Comparison of ENCODE assay signal across 8 mouse cellular contexts in genomic region chr4:152332952-152333351, GRCm38 (mm10). TPM values are rescaled to one million over a fixed set of nuclear protein-coding genes. Genes with fewer than 3 reads are reported as not detected.
DNase-seq lines count a peak whose midpoint lies in the region; ATAC-seq and TF ChIP-seq lines count a peak whose summit lies in the region.
"Had no signal": no experiment of that assay in that cellular context is flagged by ENCODE, and none has a peak within 500 bp of the region (broad histone marks: within the 10 kb centered on the region; RNA-seq: fewer than 3 reads in every experiment).

No protein-coding gene starts in this region.

- H3K36me3 ChIP-seq in E14TG2a.4 (ENCODE audit: insufficient read depth, low read length) = peaks cover 82% of the 10 kb centered on the region

- H3K4me1 ChIP-seq in E14TG2a.4 (replicated peaks; ENCODE audit: low read depth, low read length) = peaks cover 76% of the 10 kb centered on the region

- H3K9me3 ChIP-seq in E14TG2a.4 (ENCODE audit: low read length) = no peaks in the 10 kb centered on the region

- DNase-seq in heart, postnatal 4 days = peak; percentile 84
- DNase-seq in left cerebral cortex, postnatal 14 days (ENCODE audit: low spot score in 2 of 2) = peak; percentile 77 to 82
- DNase-seq in skeletal muscle tissue, adult 2 months (ENCODE audit: low read depth, low spot score) = peak; percentile 35

- ATAC-seq in activated CD4-positive, CD25-positive, alpha-beta regulatory T cell, adult 4 months = peak; percentile 60
- ATAC-seq in erythroblast, adult 5-6 weeks (replicated peaks; ENCODE audit: low FRiP score, poor library complexity, severe bottlenecking) = peak; percentile 75
- ATAC-seq in megakaryocyte-erythroid progenitor cell, adult 5-6 weeks (replicated peaks; ENCODE audit: low FRiP score, low TSS enrichment, poor library complexity, severe bottlenecking) = peak; percentile 79

- peaks cover 13% of the 10 kb centered on the region for H3K27me3 ChIP-seq in E14TG2a.4 (ENCODE audit: insufficient read depth, low read length)

- peak overlapping the region; percentile 60 for H3K4me3 ChIP-seq in E14TG2a.4 (replicated peaks; ENCODE audit: low read length)

- intact Hi-C loops in left cerebral cortex, postnatal 14 days (cut with DNase I) = loop anchor here (10.0 kb wide), 1 partner anchor 162 kb away; no protein-coding TSS in a partner anchor

- peak; percentile 92 for TF ChIP-seq CTCF in E14TG2a.4 (conservative IDR thresholded peaks at IDR 0.05; ENCODE audit: low read length)

RNA-seq across cellular contexts. Expression of gene Chd5, which starts 5.5 kb away (rescaled TPM):
- polyA plus RNA-seq in activated CD4-positive, CD25-positive, alpha-beta regulatory T cell, adult 4 months (2017; shearing (Covaris generic)) = under 1 TPM in 1 of 2 experiments, not detected in 1; 0.19 TPM
- total RNA-seq in erythroblast, adult 5-6 weeks (2015; ENCODE audit: low replicate concordance) = not detected in 2 replicates
- total RNA-seq in erythroblast, adult 5-6 weeks (2017; ENCODE audit: low replicate concordance) = 0.09 TPM in 1 of 2 replicates, not detected in the other
- under 1 TPM; 0.17 to 0.18 TPM for total RNA-seq in heart, postnatal 4 days (2021)
- 100 to 1,000 TPM; 160 to 177 TPM for total RNA-seq in left cerebral cortex, postnatal 14 days (2021)
- total RNA-seq in megakaryocyte-erythroid progenitor cell, adult 5-6 weeks (2014; fragmentation: Nextera tagmentation) = 0.10 TPM in 1 of 2 replicates, not detected in the other
- 0.04 TPM in 1 of 2 replicates, not detected in the other for total RNA-seq in megakaryocyte-erythroid progenitor cell, adult 5-6 weeks (2017)

RNA-seq across cellular contexts. Expression of gene Rpl22, which starts 7.4 kb away (rescaled TPM):
- 1,000 to 10,000 TPM; 1,059 to 1,071 TPM for polyA plus RNA-seq in activated CD4-positive, CD25-positive, alpha-beta regulatory T cell, adult 4 months (2017; shearing (Covaris generic))
- 338 and 340 TPM in 2 replicates for total RNA-seq in erythroblast, adult 5-6 weeks (2015; ENCODE audit: low replicate concordance)
- total RNA-seq in erythroblast, adult 5-6 weeks (2017; ENCODE audit: low replicate concordance) = 322 and 331 TPM in 2 replicates
- total RNA-seq in heart, postnatal 4 days (2021) = 100 to 1,000 TPM; 312 to 319 TPM
- total RNA-seq in left cerebral cortex, postnatal 14 days (2021) = 100 to 1,000 TPM; 182 to 187 TPM
- 2,168 and 2,467 TPM in 2 replicates for total RNA-seq in megakaryocyte-erythroid progenitor cell, adult 5-6 weeks (2014; fragmentation: Nextera tagmentation)
- total RNA-seq in megakaryocyte-erythroid progenitor cell, adult 5-6 weeks (2017) = 3,890 and 4,556 TPM in 2 replicates

RNA-seq across cellular contexts. Expression of gene Rnf207, which starts 14.2 kb away (rescaled TPM):
- not detected for polyA plus RNA-seq in activated CD4-positive, CD25-positive, alpha-beta regulatory T cell, adult 4 months (2017; shearing (Covaris generic))
- total RNA-seq in erythroblast, adult 5-6 weeks (2015; ENCODE audit: low replicate concordance) = 0.19 TPM in 1 of 2 replicates, not detected in the other
- not detected in 2 replicates for total RNA-seq in erythroblast, adult 5-6 weeks (2017; ENCODE audit: low replicate concordance)
- total RNA-seq in heart, postnatal 4 days (2021) = 100 to 1,000 TPM; 105 to 116 TPM
- total RNA-seq in left cerebral cortex, postnatal 14 days (2021) = 1 to 10 TPM; 5.3 to 7.4 TPM
- not detected in 2 replicates for total RNA-seq in megakaryocyte-erythroid progenitor cell, adult 5-6 weeks (2014; fragmentation: Nextera tagmentation)
- total RNA-seq in megakaryocyte-erythroid progenitor cell, adult 5-6 weeks (2017) = 0.38 TPM in 1 of 2 replicates, not detected in the other

RNA-seq across cellular contexts. Expression of gene Icmt, which starts 35.9 kb away (rescaled TPM):
- 1 to 10 TPM; 7.2 to 7.7 TPM for polyA plus RNA-seq in activated CD4-positive, CD25-positive, alpha-beta regulatory T cell, adult 4 months (2017; shearing (Covaris generic))
- 3.7 and 6.5 TPM in 2 replicates for total RNA-seq in erythroblast, adult 5-6 weeks (2015; ENCODE audit: low replicate concordance)
- total RNA-seq in erythroblast, adult 5-6 weeks (2017; ENCODE audit: low replicate concordance) = 4.6 and 5.8 TPM in 2 replicates
- total RNA-seq in heart, postnatal 4 days (2021) = 10 to 100 TPM; 32.1 to 33.3 TPM
- 10 to 100 TPM; 43.1 to 45.0 TPM for total RNA-seq in left cerebral cortex, postnatal 14 days (2021)
- 23.1 and 26.7 TPM in 2 replicates for total RNA-seq in megakaryocyte-erythroid progenitor cell, adult 5-6 weeks (2014; fragmentation: Nextera tagmentation)
- total RNA-seq in megakaryocyte-erythroid progenitor cell, adult 5-6 weeks (2017) = 12.6 and 12.9 TPM in 2 replicates

RNA-seq across cellular contexts. Expression of gene Hes3, which starts 41.5 kb away (rescaled TPM):
- polyA plus RNA-seq in activated CD4-positive, CD25-positive, alpha-beta regulatory T cell, adult 4 months (2017; shearing (Covaris generic)) = not detected
- not detected in 2 replicates for total RNA-seq in erythroblast, adult 5-6 weeks (2015; ENCODE audit: low replicate concordance)
- total RNA-seq in erythroblast, adult 5-6 weeks (2017; ENCODE audit: low replicate concordance) = not detected in 2 replicates
- not detected for total RNA-seq in heart, postnatal 4 days (2021)
- under 1 TPM; 0.20 to 0.42 TPM for total RNA-seq in left cerebral cortex, postnatal 14 days (2021)
- total RNA-seq in megakaryocyte-erythroid progenitor cell, adult 5-6 weeks (2014; fragmentation: Nextera tagmentation) = not detected in 2 replicates
- not detected in 2 replicates for total RNA-seq in megakaryocyte-erythroid progenitor cell, adult 5-6 weeks (2017)
- polyA plus RNA-seq: gonadal fat pad, adult 2 months had no signal

Comparison
In these comparisons a context has a peak if more than half of its experiments do, and no peak if none do; other contexts are left out.
1. Peak in every context shown above with its lines: DNase-seq, ATAC-seq and H3K4me3 ChIP-seq.
2. RNA of gene Chd5, which starts 5.5 kb away (total RNA-seq): 160 to 177 TPM in left cerebral cortex, postnatal 14 days; 0.17 to 0.18 TPM in heart, postnatal 4 days, 0.09 TPM in erythroblast, adult 5-6 weeks and 0.04 to 0.10 TPM in megakaryocyte-erythroid progenitor cell, adult 5-6 weeks; every median in the first group is over 100 times any median in the second.
3. RNA of gene Rpl22, which starts 7.4 kb away (total RNA-seq): 2,168 to 4,556 TPM in megakaryocyte-erythroid progenitor cell, adult 5-6 weeks; 322 to 340 TPM in erythroblast, adult 5-6 weeks, 312 to 319 TPM in heart, postnatal 4 days and 182 to 187 TPM in left cerebral cortex, postnatal 14 days; every median in the first group is over 4 times any median in the second.
4. RNA of gene Rnf207, which starts 14.2 kb away (total RNA-seq): 105 to 116 TPM in heart, postnatal 4 days; 5.3 to 7.4 TPM in left cerebral cortex, postnatal 14 days, 0.19 TPM in erythroblast, adult 5-6 weeks and 0.38 TPM in megakaryocyte-erythroid progenitor cell, adult 5-6 weeks; every median in the first group is over 10 times any median in the second.